Mouse (Mus musculus): ENCODE data around the gene Espl1.

Gene Espl1

GRCm38 (mm10) chr15:102295633-102296367, at the start of gene Espl1:
Gene Espl1 (plus strand): TSS chr15:102296266.
- DNase-seq: peak; percentile 99

- peak; percentile 100 for DNase-seq
These were observed 49.2 kb upstream of the Espl1 start for GRCm38 (mm10) chr15:102246866-102247251.

GRCm38 (mm10) chr15:102247252-102248130, 48.6 kb upstream of the Espl1 start:
- DNase-seq: peak; percentile 99

GRCm38 (mm10) chr15:102248131-102248811, 47.8 kb upstream of the Espl1 start:
- DNase-seq: peak; percentile 95

- DNase-seq: no peak
These were observed 47.3 kb upstream of the Espl1 start for GRCm38 (mm10) chr15:102248812-102249191.

GRCm38 (mm10) chr15:102249251-102249691, 46.8 kb upstream of the Espl1 start:
- peak; percentile 97 for DNase-seq

GRCm38 (mm10) chr15:102249967-102250366, 46.1 kb upstream of the Espl1 start:
- DNase-seq: no peak

GRCm38 (mm10) chr15:102250521-102250920, 45.5 kb upstream of the Espl1 start:
- DNase-seq: peak; percentile 89

GRCm38 (mm10) chr15:102255547-102256255, 40.4 kb upstream of the Espl1 start:
- peak; percentile 94 for DNase-seq

- DNase-seq: peak; percentile 92
These were observed 39.5 kb upstream of the Espl1 start for GRCm38 (mm10) chr15:102256431-102257201.

GRCm38 (mm10) chr15:102257202-102258075, 38.6 kb upstream of the Espl1 start, which contains the start of gene Rarg:
Gene Rarg (minus strand): TSS chr15:102257517.
- peak; percentile 98 for DNase-seq

- DNase-seq: peak; percentile 98
These were observed 38.0 kb upstream of the Espl1 start for GRCm38 (mm10) chr15:102258076-102258470.

- DNase-seq: peak; percentile 96
These were observed 37.3 kb upstream of the Espl1 start for GRCm38 (mm10) chr15:102258581-102259253.

GRCm38 (mm10) chr15:102262582-102262981, 33.5 kb upstream of the Espl1 start:
- no peak for DNase-seq

GRCm38 (mm10) chr15:102263037-102263436, 33.0 kb upstream of the Espl1 start:
- DNase-seq: peak; percentile 92

- DNase-seq: no peak
These were observed 30.5 kb upstream of the Espl1 start for GRCm38 (mm10) chr15:102265548-102265947.

GRCm38 (mm10) chr15:102270274-102270960, 25.6 kb upstream of the Espl1 start, which contains the start of gene Gm9918:
Gene Gm9918 (plus strand): TSS chr15:102270563.
- DNase-seq: peak; percentile 87

- DNase-seq: peak; percentile 85
These were observed 24.6 kb upstream of the Espl1 start for GRCm38 (mm10) chr15:102271441-102271840.

All from heart, adult 11 months (tissue).